Mouse (Mus musculus) erythroblast, embryonic 14.5 days (primary cell): ENCODE data around the gene Ctnnb1.

Experiments
- GATA1 ChIP-seq: IDR thresholded peaks from 2 replicates; pipeline ENCODE4 v1.6.1; 2012; ENCODE audit warnings: low read length, inconsistent platforms, mixed read lengths
- TAL1 ChIP-seq: IDR thresholded peaks from 3 replicates; pipeline ENCODE4 v1.6.1; 2012; ENCODE audit warnings: low read length, inconsistent platforms, mixed read lengths

DNA sequence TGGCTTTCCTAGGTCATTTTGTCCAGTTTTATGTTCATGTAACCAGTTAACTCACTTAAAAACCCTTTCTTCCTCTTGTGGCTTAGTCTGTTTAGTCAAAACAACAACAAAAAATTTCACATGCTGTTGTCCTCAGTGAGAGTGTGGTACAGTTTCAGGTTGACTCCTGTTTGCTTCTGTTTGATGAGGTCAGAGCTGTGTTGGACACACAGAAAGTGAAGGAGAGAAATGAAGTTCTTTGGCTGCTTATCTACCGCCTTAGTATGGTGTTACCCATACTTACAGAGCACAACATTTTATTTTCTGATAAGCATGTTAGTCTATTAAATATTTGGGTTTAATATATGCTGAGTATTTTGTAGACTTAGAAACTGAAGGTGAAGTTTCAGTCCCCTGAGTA is 14.7 kb downstream of the Ctnnb1 start:
- no peak for TF ChIP-seq GATA1
- TF ChIP-seq TAL1, result no peak
